Mouse (Mus musculus) left cerebral cortex, adult 2 months (tissue): ENCODE data around the gene Sgcd. TPM values are rescaled to one million over a fixed set of nuclear protein-coding genes. Genes with fewer than 3 reads are reported as not detected.
"Not testable (repeated sequence)": the region's sequence is repeated elsewhere in the genome, so short reads cannot be mapped to it uniquely, and the experiment has no call there.

Experiments used
- DNase-seq, 2 experiments: peaks; one replicate each; pipeline ENCODE4 v3.0.0; 2021 to 2022; ENCODE audit warnings: low spot score in 2 of 2, mixed read lengths in 1 of 2; ENCODE audit errors: extremely low spot score in 1 of 2
- H3K27ac ChIP-seq: fragments of 200-600 bp; 2 replicates; pipeline ENCODE4 v1.8.1; 2022
- H3K4me3 ChIP-seq: fragments of 200-600 bp; 2 replicates; pipeline ENCODE4 v1.8.1; 2022
- CTCF ChIP-seq: fragments of 200-600 bp; IDR thresholded peaks from 2 replicates; pipeline ENCODE4 v1.8.1; 2022; ENCODE audit warnings: antibody characterized with exemption, mild to moderate bottlenecking, moderate library complexity
- intact Hi-C: fragments of 180-260 bp; cut with DNase I; formaldehyde crosslinking; loops from one replicate; pipeline ENCODE4 v1.15.1; 2025
- total RNA-seq, 2 experiments: library from RNA; stranded (reverse); gene quantifications; 2 replicates each; pipeline ENCODE4 v1.2.3; 2021

The Sgcd gene
- total RNA-seq, 2 experiments from 2014 or later = 15.0 to 18.7 TPM

- no peak overlapping the region for H3K27ac ChIP-seq
- DNase-seq = no peak
- no peak overlapping the region for H3K4me3 ChIP-seq
- intact Hi-C loops = no loop called here
- no peak for TF ChIP-seq CTCF
Observed at GRCm38 (mm10) chr11:47442266-47442665, 546.5 kb downstream of the Sgcd start.

- no peak overlapping the region for H3K4me3 ChIP-seq
- no peak for DNase-seq
- intact Hi-C loops = loop anchor here (5.0 kb wide), 1 partner anchor 38 kb away; no protein-coding TSS in a partner anchor
- TF ChIP-seq CTCF = no peak
- no peak overlapping the region for H3K27ac ChIP-seq
Observed at GRCm38 (mm10) chr11:47399607-47400006, 589.2 kb downstream of the Sgcd start.

GRCm38 (mm10) chr11:47390798-47391197 lies 598.0 kb downstream of the Sgcd start:
- H3K4me3 ChIP-seq, DNase-seq, intact Hi-C loops, H3K27ac ChIP-seq: not testable (repeated sequence)

GRCm38 (mm10) chr11:47389327-47389726 lies 599.4 kb downstream of the Sgcd start:
- H3K27ac ChIP-seq = no peak overlapping the region
- intact Hi-C loops = no loop called here
- H3K4me3 ChIP-seq = no peak overlapping the region
- no peak for DNase-seq
- no peak for TF ChIP-seq CTCF

- no peak for DNase-seq
- Histone ChIP-seq H3K27ac (no peak overlapping the region), H3K4me3 (no peak overlapping the region)
- no peak; the same call in 1 of the 2 replicates for TF ChIP-seq CTCF
- intact Hi-C loops = no loop called here
Observed at GRCm38 (mm10) chr11:47387726-47388125, 601.0 kb downstream of the Sgcd start.

GRCm38 (mm10) chr11:47386136-47386535 lies 602.6 kb downstream of the Sgcd start:
- no peak for TF ChIP-seq CTCF
- intact Hi-C loops = no loop called here
- no peak overlapping the region for H3K4me3 ChIP-seq
- no peak for DNase-seq
- H3K27ac ChIP-seq = no peak overlapping the region

- peak overlapping the region; percentile 46 for H3K4me3 ChIP-seq
- intact Hi-C loops = no loop called here
- no peak overlapping the region for H3K27ac ChIP-seq
- no peak for TF ChIP-seq CTCF
- DNase-seq = no peak
Observed at GRCm38 (mm10) chr11:47379630-47379958, 609.2 kb downstream of the Sgcd start.

GRCm38 (mm10) chr11:47378843-47379629 lies 609.7 kb downstream of the Sgcd start:
- intact Hi-C loops = no loop called here
- H3K4me3 ChIP-seq = peak overlapping the region; percentile 46
- no peak overlapping the region for H3K27ac ChIP-seq
- DNase-seq = peak; percentile 28 to 33
- TF ChIP-seq CTCF = no peak

GRCm38 (mm10) chr11:47377421-47377820 lies 611.3 kb downstream of the Sgcd start:
- no peak for DNase-seq
- intact Hi-C loops = no loop called here
- Histone ChIP-seq H3K27ac (no peak overlapping the region), H3K4me3 (no peak overlapping the region)
- TF ChIP-seq CTCF = no peak

GRCm38 (mm10) chr11:47376915-47377314 lies 611.9 kb downstream of the Sgcd start:
- no peak for DNase-seq
- H3K27ac ChIP-seq = no peak overlapping the region
- no peak overlapping the region for H3K4me3 ChIP-seq
- TF ChIP-seq CTCF = no peak
- intact Hi-C loops = no loop called here

- Histone ChIP-seq H3K27ac (no peak overlapping the region), H3K4me3 (no peak overlapping the region)
- intact Hi-C loops = no loop called here
- TF ChIP-seq CTCF = no peak
- no peak for DNase-seq
Observed at GRCm38 (mm10) chr11:47371616-47372015, 617.2 kb downstream of the Sgcd start.

GRCm38 (mm10) chr11:47351585-47351984 lies 637.2 kb downstream of the Sgcd start:
- DNase-seq = no peak
- intact Hi-C loops = no loop called here
- Histone ChIP-seq H3K4me3 (no peak overlapping the region), H3K27ac (no peak overlapping the region)
- TF ChIP-seq CTCF = no peak

- no peak for DNase-seq
- TF ChIP-seq CTCF = no peak
- Histone ChIP-seq H3K4me3 (no peak overlapping the region), H3K27ac (no peak overlapping the region)
- intact Hi-C loops = no loop called here
Observed at GRCm38 (mm10) chr11:47343486-47343885, 645.3 kb downstream of the Sgcd start.
